In genomic region chr1:175082104-175082503, GRCm38 (mm10) we compare ENCODE assay signal across 15 mouse cellular contexts.
DNase-seq lines count a peak whose midpoint lies in the region; ATAC-seq and TF ChIP-seq lines count a peak whose summit lies in the region.
"Had no signal": no experiment of that assay in that cellular context is flagged by ENCODE, and none has a peak within 500 bp of the region (broad histone marks: within the 10 kb centered on the region; RNA-seq: fewer than 3 reads in every experiment).

No protein-coding gene starts in this region.

- no peaks in the 10 kb centered on the region for H3K36me3 ChIP-seq in heart, postnatal 0 days (replicated peaks; ENCODE audit: control insufficient read depth, insufficient read depth, low read length)
- H3K36me3 ChIP-seq in MEL (ENCODE audit: control insufficient read depth in 1 of 2, insufficient read depth in 2 of 2, low read length in 2 of 2) = no peaks in the 10 kb centered on the region
- no peaks in the 10 kb centered on the region for H3K36me3 ChIP-seq in liver, postnatal 0 days (replicated peaks; ENCODE audit: insufficient read depth, low read length)
- H3K36me3 ChIP-seq: hindbrain, embryonic 12.5 days; midbrain, embryonic 10.5 days had no signal

- no peaks in the 10 kb centered on the region for H3K9me3 ChIP-seq in heart, postnatal 0 days (replicated peaks; ENCODE audit: control insufficient read depth, low read length)
- no peaks in the 10 kb centered on the region for H3K9me3 ChIP-seq in MEL (replicated peaks; ENCODE audit: insufficient read depth, low read length)
- H3K9me3 ChIP-seq in liver, postnatal 0 days (ENCODE audit: low read length) = no peaks in the 10 kb centered on the region
- H3K9me3 ChIP-seq: hindbrain, embryonic 12.5 days; midbrain, embryonic 10.5 days had no signal

- H3K4me2 ChIP-seq in heart, postnatal 0 days (ENCODE audit: low read depth, low read length) = no peak overlapping the region
- H3K4me2 ChIP-seq in liver, postnatal 0 days (ENCODE audit: low read depth, low read length) = no peak overlapping the region
- H3K4me2 ChIP-seq: hindbrain, embryonic 12.5 days had no signal

- TF ChIP-seq EP300 in heart, postnatal 0 days (IDR thresholded peaks at IDR 0.05; ENCODE audit: low read depth) = no peak
- TF ChIP-seq EP300 in MEL (IDR thresholded peaks at IDR 0.05; ENCODE audit: low read depth in 1 of 2, low read length in 2 of 2) = peak; percentile 56 to 77
- TF ChIP-seq EP300 in liver, postnatal 0 days (IDR thresholded peaks at IDR 0.05; ENCODE audit: low read depth) = peak; percentile 91

- H3K4me1 ChIP-seq in heart, postnatal 0 days (ENCODE audit: control insufficient read depth, insufficient read depth) = no peaks in the 10 kb centered on the region; the same call in 1 of the 2 replicates
- no peaks in the 10 kb centered on the region; a peak in 1 of 4 replicates for H3K4me1 ChIP-seq in MEL (ENCODE audit: control insufficient read depth in 1 of 2, insufficient read depth in 2 of 2, low read length in 2 of 2)
- no peaks in the 10 kb centered on the region for H3K4me1 ChIP-seq in liver, postnatal 0 days (ENCODE audit: insufficient read depth)
- H3K4me1 ChIP-seq: hindbrain, embryonic 12.5 days; midbrain, embryonic 10.5 days had no signal

- H3K9ac ChIP-seq in heart, postnatal 0 days (replicated peaks; ENCODE audit: low read depth, low read length) = no peak overlapping the region
- no peak overlapping the region for H3K9ac ChIP-seq in MEL (ENCODE audit: control insufficient read depth, low read depth, low read length, poor library complexity, severe bottlenecking)
- H3K9ac ChIP-seq in liver, postnatal 0 days (replicated peaks) = no peak overlapping the region
- H3K9ac ChIP-seq: hindbrain, embryonic 12.5 days had no signal

- no peak for TF ChIP-seq POLR2A in MEL (IDR thresholded peaks at IDR 0.05; ENCODE audit: control insufficient read depth in 1 of 2, insufficient read depth in 1 of 2, low read depth in 1 of 2, low read length in 2 of 2, poor library complexity in 1 of 2)

- peak; percentile 69; the same call in 1 of the 2 replicates for ATAC-seq in heart, postnatal 0 days (ENCODE audit: insufficient read depth, low read depth)
- ATAC-seq in erythroid progenitor cell, adult 5-6 weeks (replicated peaks; ENCODE audit: low FRiP score, poor library complexity, severe bottlenecking) = peak; percentile 95
- peak; percentile 98 for ATAC-seq in liver, postnatal 0 days
- ATAC-seq: forebrain, embryonic 14.5 days; inflammation-experienced regulatory T-cells, adult 6 months had no signal

- H3K79me2 ChIP-seq in MEL (ENCODE audit: control insufficient read depth, insufficient read depth, low read length, poor library complexity) = no peaks in the 10 kb centered on the region

- H3K4me3 ChIP-seq in heart, postnatal 0 days (ENCODE audit: low read depth, low read length) = no peak overlapping the region
- H3K4me3 ChIP-seq in MEL (ENCODE audit: control insufficient read depth in 1 of 2, insufficient read depth in 1 of 2, low read depth in 2 of 2, low read length in 2 of 2) = no peak overlapping the region
- H3K4me3 ChIP-seq in liver, postnatal 0 days (ENCODE audit: low read depth, low read length) = no peak overlapping the region
- H3K4me3 ChIP-seq: hindbrain, embryonic 12.5 days; midbrain, embryonic 10.5 days had no signal

- no peaks in the 10 kb centered on the region for H3K27me3 ChIP-seq in heart, postnatal 0 days (ENCODE audit: control insufficient read depth, insufficient read depth, low read length)
- no peaks in the 10 kb centered on the region for H3K27me3 ChIP-seq in MEL (ENCODE audit: control insufficient read depth in 1 of 2, insufficient read depth in 2 of 2, low read length in 2 of 2)
- H3K27me3 ChIP-seq in liver, postnatal 0 days (ENCODE audit: insufficient read depth, low read length) = no peaks in the 10 kb centered on the region
- H3K27me3 ChIP-seq: hindbrain, embryonic 12.5 days had no signal

- no peak overlapping the region for H3K27ac ChIP-seq in heart, postnatal 0 days (ENCODE audit: low read depth)
- no peak overlapping the region for H3K27ac ChIP-seq in MEL (ENCODE audit: control insufficient read depth, low read depth, low read length)
- no peak overlapping the region for H3K27ac ChIP-seq in liver, postnatal 0 days (ENCODE audit: low read depth)
- H3K27ac ChIP-seq: hindbrain, embryonic 12.5 days; midbrain, embryonic 10.5 days had no signal

- peak; percentile 50 for DNase-seq in heart, postnatal 0 days (ENCODE audit: low spot score)
- DNase-seq in heart, postnatal 25 days (ENCODE audit: low spot score) = no peak
- DNase-seq in MEL (ENCODE audit: low read depth, low spot score) = peak; percentile 47
- DNase-seq in liver, postnatal 0 days = peak; percentile 15
- DNase-seq in lung, postnatal 25 days (ENCODE audit: low spot score) = no peak
- no peak for DNase-seq in embryo, embryonic 9.5 days (ENCODE audit: extremely low spot score)
- DNase-seq: cerebellum, postnatal 14 days; gastrocnemius, postnatal 36 days; lung, postnatal 14 days; thymus, adult 2 months had no signal

- intact Hi-C loops in heart, postnatal 25 days (cut with DNase I) = no loop called here

- TF ChIP-seq CTCF in heart, postnatal 0 days (IDR thresholded peaks at IDR 0.05; ENCODE audit: low read depth) = no peak
- no peak for TF ChIP-seq CTCF in MEL (IDR thresholded peaks at IDR 0.05 in 2 of 3, conservative IDR thresholded peaks at IDR 0.05 in 1 of 3; ENCODE audit: control insufficient read depth in 1 of 3, insufficient read depth in 1 of 3, low read depth in 2 of 3, low read length in 3 of 3, poor library complexity in 1 of 3, severe bottlenecking in 1 of 3)
- no peak for TF ChIP-seq CTCF in liver, postnatal 0 days (IDR thresholded peaks at IDR 0.05; ENCODE audit: low read depth)

- TF ChIP-seq RAD21 in MEL (IDR thresholded peaks at IDR 0.05; ENCODE audit: low read depth, low read length) = no peak

- WGBS in heart, postnatal 0 days = 16% methylated on average over 1 of the region's 1 CpGs
- WGBS in liver, postnatal 0 days (ENCODE audit: insufficient replicate concordance) = 49% methylated on average over 1 of the region's 1 CpGs

TF ChIP-seq in MEL, 35 proteins besides CTCF, POLR2A, EP300 and RAD21:
- TF ChIP-seq TBP (IDR thresholded peaks at IDR 0.05; ENCODE audit: low read depth, low read length) (no peak), USF2 (IDR thresholded peaks at IDR 0.05; ENCODE audit: borderline replicate concordance in 1 of 2, insufficient read depth in 1 of 2, low read depth in 1 of 2, low read length in 2 of 2) (no peak), TCF12 (IDR thresholded peaks at IDR 0.05; ENCODE audit: low read depth, low read length) (peak; percentile 34; the same call in 1 of the 2 replicates), ETS1 (IDR thresholded peaks at IDR 0.05; ENCODE audit: low read depth, low read length) (peak; percentile 43), GATA1 (IDR thresholded peaks at IDR 0.05; ENCODE audit: low read depth, low read length) (peak; percentile 37; the same call in 1 of the 2 replicates), E2F4 (IDR thresholded peaks at IDR 0.05; ENCODE audit: borderline replicate concordance, low read depth, low read length) (no peak), ZC3H11A (IDR thresholded peaks at IDR 0.05; ENCODE audit: low read depth, low read length) (no peak), ZMIZ1 (IDR thresholded peaks at IDR 0.05; ENCODE audit: low read depth, low read length) (no peak), SIN3A (IDR thresholded peaks at IDR 0.05; ENCODE audit: low read length) (0 out of 2 replicates have a peak, but pooled peaks have one; percentile 25), MYC (IDR thresholded peaks at IDR 0.05; ENCODE audit: low read depth, low read length) (no peak)

Comparison
In these comparisons a context has a peak if more than half of its experiments do, and no peak if none do; other contexts are left out.
1. DNase-seq: peak in heart, postnatal 0 days (single experiment), MEL (single experiment) and liver, postnatal 0 days (single experiment); none in heart, postnatal 25 days (single experiment), lung, postnatal 25 days (single experiment) and embryo, embryonic 9.5 days (single experiment).
2. Peak in every context shown above with its lines, with median percentiles within 50 percentile points of each other: ATAC-seq.